Mouse (Mus musculus) cortical plate, adult 2 months (tissue): ENCODE results near the gene Gm12169.

ENCODE experiments used
- CTCF ChIP-seq: fragments of 200-500 bp; IDR thresholded peaks from 2 replicates; pipeline ENCODE4 v1.5.1; 2011; ENCODE audit warnings: mild to moderate bottlenecking, control low read depth, low read length; ENCODE audit not compliant: insufficient read depth; ENCODE audit errors: extremely low read depth
- POLR2A ChIP-seq: fragments of 200-500 bp; IDR thresholded peaks from 2 replicates; pipeline ENCODE4 v1.6.1; 2011; ENCODE audit warnings: mild to moderate bottlenecking, low read length, control low read depth; ENCODE audit not compliant: insufficient read depth; ENCODE audit errors: extremely low read depth

DNA sequence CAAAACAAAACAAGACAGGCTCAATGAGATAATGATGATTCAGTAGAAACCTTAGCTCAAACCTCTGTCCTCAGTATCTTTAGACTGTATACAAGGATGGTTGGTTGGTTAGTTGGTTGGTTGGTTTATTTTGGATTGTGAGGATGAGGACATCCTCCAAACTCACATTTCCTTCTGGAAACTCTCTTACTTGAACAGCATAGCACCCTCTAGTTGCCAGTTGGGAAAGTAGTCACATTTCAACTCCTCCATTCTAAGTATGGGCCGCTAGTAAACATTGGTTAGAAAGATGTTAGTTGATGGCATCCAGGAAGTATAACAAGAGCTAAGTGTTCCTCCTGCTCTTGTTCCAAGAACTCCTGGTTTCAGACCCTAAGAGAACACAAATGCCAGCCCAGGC lies 45.1 kb downstream of the Gm12169 start:
- TF ChIP-seq CTCF = no peak
- TF ChIP-seq POLR2A = no peak
